Mouse (Mus musculus) right cerebral cortex, postnatal 25 days (tissue): ENCODE data around the gene Bok.

Source experiments
- DNase-seq: peaks from one replicate; pipeline ENCODE4 v3.0.0; 2022

The Bok gene

DNA sequence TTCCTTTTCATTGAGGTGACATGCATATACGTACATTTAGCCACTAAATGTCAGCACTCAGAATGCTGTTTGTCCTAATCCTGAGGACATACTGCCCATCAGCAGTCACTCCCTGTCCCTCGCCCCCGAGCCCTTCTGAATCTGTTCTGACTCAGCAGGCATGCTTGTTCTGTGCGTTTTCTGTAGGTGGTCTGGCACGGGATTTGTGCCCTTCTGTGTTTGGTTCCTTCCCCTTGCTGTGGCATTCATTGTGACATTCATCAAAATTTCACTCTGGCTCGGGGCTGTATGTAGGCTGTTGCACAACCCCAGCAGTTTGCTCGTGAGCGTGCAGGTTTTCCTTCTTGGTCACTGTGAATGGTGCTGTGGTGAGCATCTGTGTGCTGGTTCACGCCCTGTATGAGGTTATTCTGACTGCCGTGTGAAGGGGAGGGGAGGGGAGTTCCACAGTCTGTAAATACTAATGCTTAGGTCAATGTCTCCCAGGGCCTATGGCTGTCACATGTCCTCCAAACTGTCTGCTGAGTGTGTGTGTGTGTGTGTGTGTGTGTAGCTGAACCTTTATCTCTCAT is 6.4 kb downstream of the Bok start:
- DNase-seq = peak; percentile 29

DNA sequence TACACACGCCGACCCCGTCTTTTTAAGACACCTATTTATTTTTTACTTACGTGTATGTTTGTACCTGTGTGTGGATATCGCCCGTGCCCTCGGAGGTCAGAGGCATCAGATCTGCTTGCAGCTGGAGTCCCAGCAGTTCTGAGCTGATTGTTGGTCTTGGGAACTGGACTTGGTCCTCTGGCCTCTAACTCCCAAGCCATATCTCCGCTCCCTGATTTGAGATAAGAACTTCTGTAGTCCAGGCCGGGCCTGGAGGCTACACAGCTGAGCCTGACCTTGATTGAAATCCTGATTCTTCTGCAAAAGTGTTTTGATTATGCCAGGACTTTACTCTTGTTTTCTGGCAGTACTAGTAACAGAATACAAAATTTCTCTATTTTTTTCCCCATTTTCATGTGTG is 7.3 kb downstream of the Bok start:
- DNase-seq = no peak

DNA sequence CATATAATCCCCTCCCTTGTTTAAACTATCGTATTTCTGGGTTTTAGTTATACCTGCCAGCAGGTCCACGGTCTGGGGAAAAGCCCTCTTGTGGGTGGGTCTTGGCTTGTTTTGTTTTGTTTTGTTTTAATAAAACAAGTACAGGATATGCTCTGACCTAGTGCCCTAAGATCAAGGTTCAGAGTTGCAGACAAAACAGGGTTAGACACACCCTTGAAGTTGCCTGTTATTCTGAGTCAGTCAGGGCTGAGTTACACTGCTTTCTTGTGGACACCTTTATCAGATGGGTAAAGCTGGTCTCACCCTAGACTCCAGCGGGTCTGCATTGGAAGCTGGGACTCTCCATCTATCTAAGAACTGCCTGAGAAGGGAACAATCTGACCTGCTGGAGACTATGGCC is 8.0 kb downstream of the Bok start:
- no peak for DNase-seq

DNA sequence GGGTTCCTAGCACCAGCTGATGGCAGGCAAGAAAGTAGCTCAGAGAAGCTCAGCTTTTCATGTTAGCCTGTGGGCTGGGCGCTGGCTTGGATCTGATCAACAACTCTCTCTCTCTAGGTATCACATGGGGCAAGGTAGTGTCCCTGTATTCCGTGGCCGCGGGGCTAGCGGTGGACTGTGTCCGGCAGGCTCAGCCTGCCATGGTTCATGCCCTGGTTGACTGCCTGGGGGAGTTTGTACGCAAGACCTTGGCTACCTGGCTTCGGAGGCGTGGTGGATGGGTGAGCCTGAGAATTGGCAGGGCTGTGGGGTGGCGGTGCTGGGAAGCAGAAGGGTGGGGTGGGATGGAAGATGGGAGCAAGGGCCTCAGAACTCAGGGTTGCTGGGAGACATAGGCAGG is 8.5 kb downstream of the Bok start:
- no peak for DNase-seq

DNA sequence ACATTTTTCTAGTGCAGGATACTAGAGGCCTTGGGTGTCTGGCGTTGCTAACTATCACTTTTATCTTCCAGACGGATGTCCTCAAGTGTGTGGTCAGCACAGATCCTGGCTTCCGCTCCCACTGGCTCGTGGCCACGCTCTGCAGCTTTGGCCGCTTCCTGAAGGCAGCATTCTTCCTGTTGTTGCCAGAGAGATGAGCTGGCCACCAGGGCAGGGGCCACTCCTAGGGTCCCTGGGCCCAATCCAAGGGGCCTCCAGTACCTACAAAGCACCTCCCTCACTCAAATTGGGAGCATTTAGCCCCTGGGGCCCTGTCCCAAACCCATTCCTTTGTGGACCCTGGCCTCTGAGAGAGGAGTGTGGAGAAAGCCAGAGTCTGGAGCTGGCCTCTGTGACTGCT is 9.5 kb downstream of the Bok start:
- no peak for DNase-seq

DNA sequence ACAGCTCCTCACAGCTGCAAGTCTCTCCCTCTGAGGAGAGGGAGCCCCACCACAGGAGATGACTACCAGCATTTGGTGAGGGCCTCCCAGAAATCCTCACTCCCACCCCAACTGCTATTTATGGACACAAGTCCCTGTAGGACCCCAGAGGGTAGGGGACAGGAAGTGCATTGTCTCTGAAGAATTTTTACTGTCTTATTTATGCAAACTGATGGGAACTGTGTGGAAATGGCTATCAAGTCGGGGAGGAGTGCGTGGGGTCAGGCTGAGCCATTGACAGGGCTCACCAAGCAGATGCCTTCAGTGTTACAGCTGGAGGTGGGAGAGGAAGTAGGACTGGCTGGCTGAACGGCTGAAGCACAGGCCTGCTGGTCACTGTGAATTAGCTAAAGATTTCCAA is 11.9 kb downstream of the Bok start:
- no peak for DNase-seq

DNA sequence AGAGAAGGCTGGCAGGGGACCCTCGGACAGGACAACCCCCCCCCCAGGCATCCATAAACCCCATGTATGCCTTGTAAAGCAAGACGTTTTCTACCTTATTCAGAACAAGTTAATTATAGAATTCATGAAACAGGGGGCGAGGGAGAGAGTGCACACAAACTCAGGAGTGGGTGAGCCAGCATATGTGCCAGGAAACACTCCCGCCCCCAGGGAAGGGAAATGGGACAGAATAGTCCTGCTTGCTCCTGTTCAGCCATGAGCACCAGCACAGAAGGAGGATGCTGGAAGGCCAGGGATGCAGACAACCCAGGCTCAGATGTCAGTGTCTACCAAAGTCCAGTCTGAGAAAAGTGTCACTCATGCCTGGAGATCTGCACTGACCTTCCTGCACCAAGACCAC is 13.7 kb downstream of the Bok start:
- DNase-seq = peak; percentile 61

DNA sequence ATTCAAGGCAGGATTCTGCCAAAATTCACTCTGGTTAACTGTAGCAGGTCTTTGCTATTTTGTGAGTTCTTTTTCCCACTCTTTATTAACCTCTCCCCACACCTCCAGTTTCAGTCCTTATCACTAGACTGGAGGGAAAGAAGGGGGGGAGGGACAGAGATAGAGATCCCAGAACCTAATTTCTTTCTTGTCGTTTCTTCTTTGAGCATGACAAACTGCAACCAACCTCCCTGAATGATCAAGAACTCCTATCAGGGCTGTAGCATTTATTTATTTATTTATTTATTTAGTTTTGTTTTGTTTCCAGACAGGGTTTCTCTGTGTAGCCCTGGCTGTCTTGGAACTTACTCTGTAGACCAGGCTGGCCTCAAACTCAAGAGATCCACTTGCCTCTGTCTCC is 16.6 kb downstream of the Bok start:
- DNase-seq = no peak

DNA sequence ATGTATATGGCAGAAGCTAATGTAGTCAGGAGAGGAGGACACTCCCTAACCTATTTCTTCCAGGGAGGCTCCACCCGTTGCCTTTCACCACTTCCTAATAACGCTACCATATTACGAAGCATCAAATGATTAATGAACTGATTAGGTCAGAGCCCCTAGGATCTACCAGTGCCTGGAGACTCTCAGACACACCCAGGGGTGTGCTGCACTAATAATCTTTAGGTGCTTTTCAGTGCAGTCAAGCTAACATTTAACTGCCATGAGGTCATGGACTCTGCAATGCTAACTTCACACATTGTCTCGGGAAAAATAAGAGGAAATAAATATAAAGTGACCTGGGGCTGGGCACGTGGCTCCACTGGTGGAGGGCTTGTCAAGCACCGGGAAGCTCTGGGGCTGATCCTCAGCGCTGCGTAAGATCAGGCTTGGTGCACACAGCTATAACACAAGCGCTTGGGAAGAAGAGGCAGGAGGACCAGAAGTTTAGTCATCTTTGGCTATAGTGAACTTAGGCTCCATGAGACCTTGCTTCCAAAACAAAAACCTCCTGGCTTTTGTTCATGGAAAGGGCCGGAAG is 18.1 kb downstream of the Bok start:
- no peak for DNase-seq

DNA sequence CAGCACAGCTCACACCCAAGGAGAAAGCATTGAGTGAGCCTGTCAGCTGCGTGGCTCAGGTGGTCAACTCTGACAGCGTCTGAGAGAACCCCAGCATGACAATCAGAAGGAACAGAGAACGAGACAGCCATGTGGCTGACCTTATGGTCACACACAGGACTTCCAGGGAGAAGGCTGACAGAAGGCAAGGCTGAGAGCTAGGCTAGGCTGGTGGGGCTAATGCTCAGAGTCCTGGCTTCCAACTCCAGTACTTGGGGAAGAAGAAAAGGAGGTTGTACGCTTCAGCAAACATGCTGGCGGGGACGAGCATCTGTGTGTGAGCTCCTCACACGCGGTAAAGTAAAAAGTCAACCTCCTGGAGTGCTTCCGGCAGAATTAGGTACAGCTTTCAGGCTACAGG is 18.9 kb downstream of the Bok start:
- no peak for DNase-seq

DNA sequence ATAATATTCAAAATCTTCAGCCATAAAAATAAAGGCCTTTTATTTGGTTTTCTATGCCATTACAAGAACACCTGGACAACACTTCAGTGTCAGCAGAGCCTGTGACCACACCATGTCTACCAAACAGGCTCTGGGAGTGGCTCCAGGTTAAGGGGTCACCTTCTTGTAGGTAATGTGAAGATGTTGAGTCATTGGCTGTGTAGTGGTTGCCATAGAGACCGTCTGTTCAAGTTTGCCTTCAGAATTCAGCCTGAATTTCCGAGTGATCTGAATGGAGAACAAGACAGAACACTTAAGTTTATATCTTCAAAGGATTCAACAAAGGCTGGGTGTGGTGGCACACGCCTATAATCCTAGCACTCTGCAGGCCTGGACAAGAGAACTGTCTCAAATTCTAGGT is 19.9 kb downstream of the Bok start:
- DNase-seq = no peak

DNA sequence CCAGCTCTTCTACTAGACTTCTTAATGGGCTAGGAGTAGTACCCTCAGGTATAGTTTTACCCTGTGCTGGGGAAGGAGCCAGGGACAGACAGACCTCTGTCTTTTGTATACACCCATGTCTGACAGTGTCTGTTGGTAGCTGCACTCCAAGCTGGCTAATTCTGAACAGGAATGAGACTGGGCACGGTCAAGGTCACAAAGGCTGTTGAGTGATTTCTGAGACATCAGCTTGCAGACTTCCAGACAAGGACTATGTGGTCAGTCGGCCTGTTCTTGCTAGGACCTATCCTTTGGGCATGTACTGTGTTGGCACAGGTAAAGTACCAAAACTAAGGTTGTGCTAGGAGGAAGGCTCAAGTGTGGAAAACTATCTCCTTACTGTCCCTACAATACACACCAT is 30.7 kb downstream of the Bok start:
- DNase-seq = no peak

DNA sequence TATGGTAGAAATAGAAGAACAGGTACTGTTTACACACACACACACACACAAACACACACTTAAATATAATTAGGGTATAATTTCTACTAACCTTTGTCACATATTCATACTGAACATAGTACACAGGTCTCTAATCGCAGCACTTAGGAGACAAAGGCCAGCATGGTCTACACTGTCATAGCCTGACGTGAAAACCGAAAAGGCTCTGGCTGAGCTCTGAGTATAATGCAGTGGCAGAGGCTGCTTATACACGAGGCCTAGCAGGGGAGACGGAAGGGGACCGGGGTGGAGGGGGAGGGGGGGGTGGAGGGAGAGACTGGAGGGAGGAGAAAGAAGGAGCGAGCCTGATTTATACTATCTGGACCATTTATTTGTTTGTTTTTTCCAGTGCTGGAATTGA is 36.1 kb downstream of the Bok start:
- DNase-seq = no peak

DNA sequence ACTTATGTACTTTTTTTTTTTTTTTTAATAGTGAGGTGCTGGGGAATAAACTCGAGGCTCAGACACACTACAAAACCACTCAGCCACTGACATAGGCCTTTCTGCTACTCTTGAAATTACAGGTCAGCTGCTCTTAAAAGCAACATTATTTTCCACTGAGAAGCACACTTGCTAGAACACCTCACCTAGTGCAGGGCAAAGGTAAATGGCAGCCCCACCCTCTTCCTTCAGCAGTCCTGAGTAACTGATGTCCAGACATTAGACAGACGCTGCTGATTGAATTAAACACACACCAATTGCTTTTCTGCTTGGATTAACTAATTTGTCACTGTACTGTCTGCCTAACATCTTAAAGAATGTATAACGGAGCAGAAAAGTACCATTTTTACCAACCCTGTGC is 39.2 kb downstream of the Bok start:
- DNase-seq = no peak

DNA sequence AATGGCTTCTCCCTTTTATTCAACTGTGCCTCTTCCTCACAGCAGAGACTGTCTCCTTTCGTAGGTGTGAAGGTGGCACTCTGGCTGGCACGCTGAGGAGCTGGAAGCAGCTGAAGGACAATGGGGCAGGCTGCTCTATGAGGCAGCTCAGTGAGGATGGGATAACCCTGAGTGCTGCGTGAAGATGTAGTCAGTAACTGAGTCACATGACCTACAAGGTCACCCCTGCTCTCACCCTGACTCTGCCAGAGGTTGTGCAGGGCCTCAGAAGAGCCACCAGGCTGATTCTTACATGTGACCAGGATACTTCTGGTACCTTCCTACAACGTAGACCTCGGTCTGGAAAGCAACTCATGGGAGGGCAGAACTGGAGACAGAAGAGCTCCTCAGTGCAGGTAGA is 40.2 kb downstream of the Bok start:
- DNase-seq = no peak

DNA sequence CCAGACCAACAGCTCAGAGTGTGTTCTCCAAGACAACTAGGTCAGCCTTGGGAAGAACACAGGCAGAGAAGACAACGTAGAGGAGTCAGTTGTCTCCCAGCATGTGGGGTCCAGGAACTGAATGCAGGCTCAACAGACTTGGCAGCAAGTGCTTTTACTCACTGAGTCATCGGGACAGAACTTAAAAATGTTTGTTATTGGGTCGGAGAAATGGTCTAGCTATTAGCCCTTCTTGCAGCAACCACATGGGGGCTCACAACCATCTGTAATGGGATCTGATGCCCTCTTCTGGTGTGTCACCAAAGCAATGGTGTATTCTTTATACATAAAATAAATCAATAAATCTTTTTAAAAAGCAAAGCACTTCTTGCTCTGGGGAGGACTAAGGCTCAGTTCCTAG is 40.7 kb downstream of the Bok start:
- no peak for DNase-seq

DNA sequence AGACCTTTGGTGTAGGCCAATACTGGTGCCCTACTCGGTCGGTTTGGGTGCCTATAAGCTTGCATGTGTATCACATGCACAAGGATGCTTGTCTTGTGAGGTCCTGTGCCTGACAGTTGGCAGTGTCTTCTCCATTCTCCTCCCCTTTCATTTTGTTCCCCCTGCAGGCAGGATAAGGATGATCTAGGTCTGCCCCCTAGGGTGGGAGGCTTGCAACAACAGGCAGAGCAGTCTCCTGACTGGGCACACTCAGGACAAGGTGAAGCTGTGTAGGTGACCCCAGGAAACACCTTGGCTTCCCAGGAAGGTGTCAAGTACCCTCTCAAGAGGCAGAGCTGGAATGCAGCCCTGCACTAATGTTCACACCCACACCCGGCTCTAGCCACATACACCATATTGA is 41.5 kb downstream of the Bok start:
- peak; percentile 26 for DNase-seq

DNA sequence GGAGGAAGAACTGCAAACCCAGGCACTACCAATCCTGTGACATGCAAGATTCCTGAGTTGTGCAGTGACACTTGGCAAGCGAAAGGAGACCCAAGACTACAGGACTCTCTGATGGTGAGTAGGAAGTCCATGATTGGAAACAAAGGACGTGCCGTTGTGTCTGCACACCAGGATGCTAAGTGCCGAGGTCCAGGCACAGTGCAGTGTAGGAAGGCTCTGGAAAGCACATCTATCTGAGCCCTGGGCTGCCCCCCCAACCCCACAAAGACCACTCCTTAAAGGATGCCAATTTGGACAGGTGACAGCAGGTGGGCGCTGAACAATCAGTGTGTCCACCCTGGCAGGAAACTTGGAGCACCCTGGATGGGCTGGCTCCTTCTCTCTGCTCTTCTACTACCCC is 45.6 kb downstream of the Bok start:
- DNase-seq = no peak

DNA sequence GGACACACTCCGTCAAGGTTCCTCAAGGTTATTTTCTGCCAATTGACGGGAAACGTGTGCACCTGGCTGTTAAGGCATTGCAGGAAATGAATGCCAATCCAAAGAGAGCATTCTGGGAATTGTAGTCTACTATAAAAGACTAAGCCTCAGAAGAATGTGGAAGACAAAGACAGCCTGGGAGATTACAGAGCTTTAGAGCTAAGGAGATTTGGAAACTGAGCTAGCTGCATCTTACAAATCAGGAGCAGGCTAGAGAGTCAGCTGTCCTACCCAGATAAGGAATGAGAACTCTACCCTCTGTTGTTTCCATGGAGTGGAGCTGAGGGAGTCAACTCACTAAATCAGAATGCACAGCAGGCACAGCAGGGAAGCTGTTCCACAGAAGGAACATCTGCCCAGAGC is 46.4 kb downstream of the Bok start:
- no peak for DNase-seq

DNA sequence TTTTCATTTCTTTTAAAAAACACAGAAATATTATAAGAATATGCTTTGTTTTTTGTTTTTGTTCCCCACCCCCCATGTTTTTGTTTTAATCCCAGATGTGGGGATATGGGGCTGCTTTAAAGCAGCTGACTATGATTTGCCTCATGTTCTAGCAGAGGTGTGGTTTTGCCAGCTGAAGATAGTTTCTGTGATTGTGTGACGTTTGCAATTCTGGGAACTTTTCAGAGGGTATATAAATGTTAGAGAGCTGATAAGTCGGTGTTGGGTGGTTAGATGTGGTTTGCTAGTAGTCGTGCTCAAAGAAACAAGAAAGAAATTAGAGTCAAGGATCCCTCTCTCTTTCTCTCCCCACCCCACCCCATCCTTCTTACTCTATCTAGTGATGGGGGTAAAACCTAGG is 50.4 kb downstream of the Bok start:
- no peak for DNase-seq

DNA sequence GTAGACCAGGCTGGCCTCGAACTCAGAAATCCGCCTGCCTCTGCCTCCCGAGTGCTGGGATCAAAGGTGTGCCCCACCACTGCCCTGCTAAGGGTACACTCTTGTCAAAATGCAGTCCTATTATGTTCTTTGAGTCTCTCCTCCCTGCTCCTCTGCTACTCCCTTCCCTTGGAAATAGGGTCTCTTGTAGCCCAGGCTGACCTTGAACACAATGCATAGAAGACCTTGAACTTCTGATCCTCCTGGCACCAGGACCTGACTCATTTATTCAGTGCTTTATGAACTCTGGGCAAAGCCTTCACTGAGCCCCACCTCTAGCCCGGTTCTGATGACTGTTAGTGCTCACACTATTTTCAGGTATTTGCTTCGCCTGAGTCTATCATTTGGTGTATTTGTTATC is 52.3 kb downstream of the Bok start:
- no peak for DNase-seq

DNA sequence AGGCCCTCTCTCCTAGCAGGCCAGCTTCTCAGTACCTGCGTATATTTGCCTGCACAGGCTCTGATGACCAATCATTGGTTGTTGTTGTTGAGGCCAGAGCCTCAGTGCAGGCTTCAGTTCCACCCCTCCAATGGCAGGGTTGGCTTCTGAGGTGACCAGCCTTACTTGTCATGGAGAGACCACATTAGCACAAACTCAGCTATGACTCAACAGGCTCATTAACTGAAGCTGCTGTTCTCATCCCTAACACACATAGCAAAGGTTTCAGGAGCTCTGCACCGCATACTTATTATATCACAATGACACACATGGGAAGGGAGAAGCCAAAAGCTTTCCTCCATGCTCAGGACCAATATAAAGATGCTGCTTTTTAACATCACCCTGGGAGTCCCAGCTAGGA is 55.2 kb downstream of the Bok start:
- DNase-seq = no peak

DNA sequence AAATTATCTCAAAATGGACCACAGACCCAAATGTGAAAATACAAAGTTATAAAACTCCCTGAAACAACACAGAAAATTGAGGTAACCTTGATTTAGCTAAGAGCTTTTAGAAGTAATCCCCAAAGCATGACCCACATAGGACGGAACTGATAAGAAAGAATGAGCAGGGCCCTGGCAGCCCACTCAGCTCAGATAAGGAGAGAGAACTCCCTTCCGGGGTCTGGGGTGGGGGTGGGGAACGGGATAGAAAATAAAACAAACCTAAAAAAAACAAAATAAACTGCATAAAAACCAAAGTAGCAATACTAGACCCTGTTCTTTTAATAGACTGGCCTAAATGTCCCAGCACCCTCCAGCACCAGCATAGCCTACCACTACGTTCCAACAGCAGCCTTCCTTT is 56.5 kb downstream of the Bok start:
- no peak for DNase-seq

DNA sequence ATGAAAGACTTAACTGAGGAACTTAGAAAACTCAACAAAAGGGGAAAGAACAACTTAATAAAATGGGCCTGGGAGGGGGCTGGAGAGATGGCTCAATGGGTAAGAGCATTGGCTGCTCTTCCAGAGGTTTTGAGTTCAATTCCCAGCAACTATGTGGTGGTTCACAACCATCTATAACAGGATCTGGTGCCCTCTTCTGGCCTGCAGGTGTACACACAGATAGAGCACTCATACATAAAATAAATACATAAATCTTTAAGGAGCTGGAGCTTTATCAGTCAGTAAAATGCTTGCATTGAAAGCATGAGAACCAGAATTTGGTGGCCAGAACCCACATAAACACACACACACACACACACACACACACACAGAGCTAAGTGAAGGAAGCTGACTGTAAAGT is 57.5 kb downstream of the Bok start:
- DNase-seq = no peak
